Mouse (Mus musculus) forebrain, embryonic 10.5 days (tissue): Measurements from ENCODE around the gene Fam69b. TPM values are rescaled to one million over a fixed set of nuclear protein-coding genes. Genes with fewer than 3 reads are reported as not detected.

Experiments used
- DNase-seq: peaks from one replicate; pipeline ENCODE4 v3.0.0-alpha.2; 2017; ENCODE audit warnings: low spot score; ENCODE audit errors: extremely low spot score
- H3K27ac ChIP-seq: fragments of 300-500 bp; sonication (generic); 2 replicates; pipeline ENCODE4 v1.5.1; 2016; ENCODE audit warnings: mild to moderate bottlenecking
- H3K27me3 ChIP-seq: fragments of 300-500 bp; sonication (generic); 2 replicates; pipeline ENCODE4 v1.6.1; 2016; ENCODE audit warnings: mild to moderate bottlenecking; ENCODE audit not compliant: poor library complexity, severe bottlenecking
- H3K36me3 ChIP-seq: fragments of 300-500 bp; sonication (generic); replicated peaks from 2 replicates; pipeline ENCODE4 v1.6.1; 2016; ENCODE audit warnings: mild to moderate bottlenecking, moderate library complexity
- H3K4me1 ChIP-seq: fragments of 300-500 bp; sonication (generic); 2 replicates; pipeline ENCODE4 v1.6.1; 2016
- H3K4me3 ChIP-seq: fragments of 300-500 bp; sonication (generic); 2 replicates; pipeline ENCODE4 v1.5.1; 2016; ENCODE audit warnings: mild to moderate bottlenecking, moderate library complexity
- H3K9me3 ChIP-seq: fragments of 300-500 bp; sonication (generic); 2 replicates; pipeline ENCODE4 v1.6.1; 2016; ENCODE audit warnings: mild to moderate bottlenecking, moderate library complexity
- WGBS: fragments of 180-500 bp; shearing (Covaris S2); methylation state at CpG from one replicate; pipeline ENCODE4 v1.1.7; 2016; 5-methylcytosine and 5-hydroxymethylcytosine counted together
- polyA plus RNA-seq: library from polyadenylated mRNA; unstranded; fragments of >200 nt; fragmentation: Nextera tagmentation; extraction: Ambion mirVana; gene quantifications from 2 replicates; pipeline ENCODE4 v1.2.1, GENCODE M21; 2016

Gene Fam69b
- polyA plus RNA-seq, 1 experiment from 2014 or later: 49.4 TPM

- no peak overlapping the region for H3K4me3 ChIP-seq
- WGBS: 95% methylated on average over 7 of the region's 7 CpGs
- peaks cover 33% of the 10 kb centered on the region for H3K4me1 ChIP-seq
- no peaks in the 10 kb centered on the region for H3K9me3 ChIP-seq
- peaks cover 16% of the 10 kb centered on the region; the same call in 1 of the 2 replicates for H3K36me3 ChIP-seq
- H3K27ac ChIP-seq: no peak overlapping the region
- H3K27me3 ChIP-seq: no peaks in the 10 kb centered on the region
- DNase-seq: no peak
These were observed 37.3 kb upstream of the Fam69b start for GRCm38 (mm10) chr2:26590962-26591361.

- peaks cover 29% of the 10 kb centered on the region for H3K4me1 ChIP-seq
- WGBS: 91% methylated on average over 12 of the region's 12 CpGs
- no peak overlapping the region for H3K4me3 ChIP-seq
- no peaks in the 10 kb centered on the region for H3K27me3 ChIP-seq
- DNase-seq: no peak
- no peak overlapping the region for H3K27ac ChIP-seq
- H3K36me3 ChIP-seq: peaks cover 16% of the 10 kb centered on the region; the same call in 1 of the 2 replicates
- no peaks in the 10 kb centered on the region for H3K9me3 ChIP-seq
These were observed 36.8 kb upstream of the Fam69b start for GRCm38 (mm10) chr2:26591416-26591815.

- Histone ChIP-seq H3K36me3 (peaks cover 16% of the 10 kb centered on the region; the same call in 1 of the 2 replicates), H3K4me1 (peaks cover 10% of the 10 kb centered on the region), H3K9me3 (no peaks in the 10 kb centered on the region), H3K27me3 (no peaks in the 10 kb centered on the region), H3K27ac (no peak overlapping the region), H3K4me3 (no peak overlapping the region)
- no peak for DNase-seq
- 84% methylated on average over 9 of the region's 9 CpGs for WGBS
These were observed 34.8 kb upstream of the Fam69b start for GRCm38 (mm10) chr2:26593211-26594021.

GRCm38 (mm10) chr2:26594022-26594346 lies 34.3 kb upstream of the Fam69b start:
- H3K36me3 ChIP-seq: peaks cover 16% of the 10 kb centered on the region; the same call in 1 of the 2 replicates
- WGBS: 77% methylated on average over 9 of the region's 9 CpGs
- DNase-seq: no peak
- H3K27ac ChIP-seq: no peak overlapping the region
- H3K27me3 ChIP-seq: no peaks in the 10 kb centered on the region
- H3K4me3 ChIP-seq: no peak overlapping the region
- H3K9me3 ChIP-seq: no peaks in the 10 kb centered on the region
- peaks cover 4% of the 10 kb centered on the region; the same call in 1 of the 2 replicates for H3K4me1 ChIP-seq

GRCm38 (mm10) chr2:26594461-26594933 lies 33.8 kb upstream of the Fam69b start:
- no peak for DNase-seq
- 92% methylated on average over 7 of the region's 7 CpGs for whole genome bisulfite sequencing

GRCm38 (mm10) chr2:26594934-26595724 lies 33.1 kb upstream of the Fam69b start:
- no peak for DNase-seq
- peaks cover 16% of the 10 kb centered on the region; the same call in 1 of the 2 replicates for H3K36me3 ChIP-seq
- H3K9me3 ChIP-seq: no peaks in the 10 kb centered on the region
- H3K4me3 ChIP-seq: no peak overlapping the region
- H3K4me1 ChIP-seq: no peaks in the 10 kb centered on the region
- WGBS: 89% methylated on average over 6 of the region's 6 CpGs
- H3K27ac ChIP-seq: no peak overlapping the region
- no peaks in the 10 kb centered on the region for H3K27me3 ChIP-seq

More at GRCm38 (mm10) chr2:26594461-26594933, 33.8 kb upstream of the Fam69b start:
- H3K27ac ChIP-seq: no peak overlapping the region
- H3K36me3 ChIP-seq: peaks cover 16% of the 10 kb centered on the region; the same call in 1 of the 2 replicates
- no peaks in the 10 kb centered on the region for H3K9me3 ChIP-seq
- no peak overlapping the region for H3K4me3 ChIP-seq
- H3K4me1 ChIP-seq: no peaks in the 10 kb centered on the region
- no peaks in the 10 kb centered on the region for H3K27me3 ChIP-seq

GRCm38 (mm10) chr2:26595725-26596435 lies 32.4 kb upstream of the Fam69b start:
- Histone ChIP-seq H3K4me3 (no peak overlapping the region), H3K9me3 (no peaks in the 10 kb centered on the region), H3K27me3 (peaks cover 1% of the 10 kb centered on the region; the same call in 1 of the 2 replicates), H3K27ac (no peak overlapping the region), H3K36me3 (peaks cover 16% of the 10 kb centered on the region; the same call in 1 of the 2 replicates), H3K4me1 (peaks cover 7% of the 10 kb centered on the region; the same call in 1 of the 2 replicates)
- WGBS: 93% methylated on average over 11 of the region's 11 CpGs
- DNase-seq: no peak

GRCm38 (mm10) chr2:26596898-26597297 lies 31.4 kb upstream of the Fam69b start:
- WGBS: 91% methylated on average over 3 of the region's 3 CpGs
- Histone ChIP-seq H3K9me3 (no peaks in the 10 kb centered on the region), H3K27me3 (peaks cover 10% of the 10 kb centered on the region; the same call in 1 of the 2 replicates), H3K4me1 (peaks cover 7% of the 10 kb centered on the region; the same call in 1 of the 2 replicates), H3K4me3 (no peak overlapping the region), H3K27ac (no peak overlapping the region), H3K36me3 (peaks cover 13% of the 10 kb centered on the region; the same call in 1 of the 2 replicates)
- no peak for DNase-seq

GRCm38 (mm10) chr2:26597810-26598209 lies 30.4 kb upstream of the Fam69b start:
- peaks cover 19% of the 10 kb centered on the region for H3K27me3 ChIP-seq
- no peak overlapping the region for H3K27ac ChIP-seq
- 91% methylated on average over 2 of the region's 2 CpGs for WGBS
- peaks cover 13% of the 10 kb centered on the region; the same call in 1 of the 2 replicates for H3K36me3 ChIP-seq
- no peak for DNase-seq
- H3K4me1 ChIP-seq: peaks cover 9% of the 10 kb centered on the region
- no peak overlapping the region for H3K4me3 ChIP-seq
- no peaks in the 10 kb centered on the region for H3K9me3 ChIP-seq

- WGBS: 90% methylated on average over 3 of the region's 3 CpGs
- no peak overlapping the region for H3K4me3 ChIP-seq
- peaks cover 9% of the 10 kb centered on the region; the same call in 1 of the 2 replicates for H3K36me3 ChIP-seq
- H3K9me3 ChIP-seq: no peaks in the 10 kb centered on the region
- H3K27ac ChIP-seq: no peak overlapping the region
- peaks cover 16% of the 10 kb centered on the region for H3K4me1 ChIP-seq
- peaks cover 26% of the 10 kb centered on the region for H3K27me3 ChIP-seq
- no peak for DNase-seq
These were observed 29.8 kb upstream of the Fam69b start for GRCm38 (mm10) chr2:26598462-26598861.

GRCm38 (mm10) chr2:26599965-26600364 lies 28.3 kb upstream of the Fam69b start:
- Histone ChIP-seq H3K9me3 (no peaks in the 10 kb centered on the region), H3K4me3 (no peak overlapping the region), H3K36me3 (no peaks in the 10 kb centered on the region), H3K27me3 (peaks cover 41% of the 10 kb centered on the region), H3K27ac (no peak overlapping the region), H3K4me1 (peaks cover 29% of the 10 kb centered on the region)
- no peak for DNase-seq
- WGBS: 88% methylated on average over 4 of the region's 4 CpGs

- Histone ChIP-seq H3K27ac (no peak overlapping the region), H3K27me3 (peaks cover 48% of the 10 kb centered on the region), H3K4me3 (no peak overlapping the region), H3K9me3 (no peaks in the 10 kb centered on the region), H3K36me3 (no peaks in the 10 kb centered on the region), H3K4me1 (peaks cover 29% of the 10 kb centered on the region)
- no peak for DNase-seq
- WGBS: 82% methylated on average over 2 of the region's 2 CpGs
These were observed 27.6 kb upstream of the Fam69b start for GRCm38 (mm10) chr2:26600664-26601063.
